Mouse (Mus musculus) heart, postnatal 14 days (tissue): ENCODE results near the gene Rcbtb2. TPM values are rescaled to one million over a fixed set of nuclear protein-coding genes. Genes with fewer than 3 reads are reported as not detected.
A peak's percentile ranks its signal among the peaks of the same experiment; 100 is the strongest.

Experiments used
- DNase-seq, 2 experiments: peaks; one replicate each; pipeline ENCODE4 v3.0.0; 2021 to 2022
- intact Hi-C: fragments of 180-260 bp; cut with DNase I; formaldehyde crosslinking; loops from one replicate; pipeline ENCODE4 v1.15.1; 2025
- total RNA-seq, 2 experiments: library from RNA; stranded (reverse); gene quantifications; 2 replicates each; pipeline ENCODE4 v1.2.3; 2021

Rcbtb2 gene
- total RNA-seq, 2 experiments from 2014 or later = 29.3 to 29.4 TPM

DNA sequence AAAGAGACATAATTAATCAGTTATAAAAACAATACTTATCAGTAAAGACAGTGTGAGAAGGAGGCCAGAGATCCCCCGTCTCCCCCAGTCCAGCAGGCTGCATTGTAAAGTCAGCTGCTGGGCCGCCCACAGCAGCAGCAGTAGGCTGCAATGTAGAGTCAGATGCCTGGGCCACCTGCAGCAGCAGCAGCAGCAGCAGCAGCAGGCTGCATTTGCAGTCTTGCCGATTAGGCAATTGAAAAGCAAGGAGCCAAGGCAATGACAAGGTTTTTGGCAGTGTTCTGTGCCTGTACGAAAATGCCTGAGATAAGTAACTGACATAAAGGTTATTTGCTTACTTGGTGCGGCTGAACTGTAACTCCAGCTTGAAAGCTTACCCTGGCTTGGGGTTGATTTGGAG is 53.4 kb downstream of the Rcbtb2 start:
- DNase-seq = peak in 1 of 2 experiments; percentile 29

DNA sequence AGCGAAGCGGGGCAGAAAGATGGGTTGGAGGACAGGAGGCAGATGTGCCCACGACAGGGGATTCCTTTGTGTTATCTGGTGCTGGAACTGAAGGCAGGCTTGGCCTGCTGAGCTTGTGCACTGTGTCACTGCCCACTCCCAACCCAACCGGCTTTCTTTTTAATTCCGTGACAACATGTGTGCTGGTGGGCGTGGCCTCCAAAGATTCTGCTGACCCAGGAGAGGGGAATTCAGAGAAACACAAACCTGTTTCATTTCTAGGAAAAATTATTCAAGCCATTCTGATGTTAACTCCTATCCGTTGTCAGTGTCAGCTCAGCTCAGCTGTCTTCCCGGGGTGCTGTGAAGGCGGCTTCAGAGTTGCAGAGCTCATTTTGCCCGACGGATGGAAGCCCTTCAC is 55.1 kb downstream of the Rcbtb2 start:
- no peak for DNase-seq
- intact Hi-C loops = loop anchor here (5.0 kb wide), 1 partner anchor 59 kb away; the partner anchor contains the start of gene Lpar6

More for the DNA sequence above, 53.4 kb downstream of the Rcbtb2 start:
- intact Hi-C loops = loop anchor here (5.0 kb wide), 1 partner anchor 61 kb away; the partner anchor contains the start of gene Lpar6

DNA sequence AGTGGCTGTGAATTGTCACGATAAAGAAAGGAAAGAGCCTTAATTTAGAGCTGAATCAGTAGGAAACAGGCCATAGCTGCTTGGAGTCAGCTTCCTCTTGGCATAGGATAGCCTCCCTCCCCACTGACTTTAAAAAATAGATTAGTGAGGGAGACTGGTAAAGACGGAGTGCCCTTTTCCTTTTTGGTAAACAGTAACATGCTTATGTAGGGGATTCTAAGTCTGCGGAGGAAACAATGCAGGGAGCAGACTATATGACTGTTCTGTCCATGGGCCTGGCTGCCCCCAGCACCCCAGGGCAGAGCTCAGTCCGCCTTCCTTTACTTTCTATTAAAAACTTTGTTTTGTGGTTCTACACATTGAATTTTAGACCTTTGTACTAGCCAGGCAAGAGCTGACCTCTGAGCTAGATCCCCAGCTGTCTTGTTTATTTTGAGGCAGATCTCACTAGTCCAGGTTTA is 56.4 kb downstream of the Rcbtb2 start:
- intact Hi-C loops = loop anchor here (5.0 kb wide), 1 partner anchor 58 kb away; the partner anchor contains the start of gene Lpar6
- DNase-seq = no peak

DNA sequence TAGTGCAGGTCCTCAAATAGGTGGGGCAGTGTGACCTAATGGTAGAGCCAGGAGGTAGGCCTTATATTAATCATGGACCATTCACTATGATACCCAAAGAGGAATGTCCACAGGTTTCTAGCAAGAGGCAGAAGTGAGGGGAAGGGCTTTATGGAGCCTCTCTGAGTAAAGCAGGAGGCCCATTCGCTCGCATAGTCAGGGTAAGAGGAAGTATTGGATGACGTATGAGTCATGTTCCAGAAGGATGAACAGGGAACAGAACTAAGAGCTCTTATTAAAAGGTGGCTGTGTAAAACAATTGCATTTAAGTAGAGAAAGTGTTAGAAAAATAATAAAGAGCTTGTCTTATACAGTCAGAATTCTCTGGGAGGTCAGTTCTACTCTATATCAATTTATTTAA is 57.8 kb downstream of the Rcbtb2 start:
- DNase-seq = no peak
- intact Hi-C loops = no loop called here

DNA sequence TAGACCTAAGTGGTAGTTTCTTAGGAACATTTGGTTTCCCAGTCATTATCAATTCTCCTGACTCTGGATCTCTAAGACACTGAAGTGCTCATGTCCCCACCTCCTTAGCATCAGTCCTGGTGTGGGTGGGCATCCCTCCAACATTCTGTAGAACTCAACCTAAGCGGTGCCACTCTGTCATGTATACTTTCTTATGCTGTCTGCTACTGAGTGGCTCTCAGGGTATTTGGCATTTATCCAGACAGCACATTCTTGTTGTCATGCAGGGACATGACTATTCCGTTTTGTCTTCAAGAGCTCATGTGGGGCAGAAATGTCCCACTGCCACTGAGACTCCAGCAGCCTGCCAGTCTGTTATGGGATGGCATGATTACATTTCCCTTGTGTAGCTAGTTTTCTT is 58.3 kb downstream of the Rcbtb2 start:
- intact Hi-C loops = no loop called here
- no peak for DNase-seq

DNA sequence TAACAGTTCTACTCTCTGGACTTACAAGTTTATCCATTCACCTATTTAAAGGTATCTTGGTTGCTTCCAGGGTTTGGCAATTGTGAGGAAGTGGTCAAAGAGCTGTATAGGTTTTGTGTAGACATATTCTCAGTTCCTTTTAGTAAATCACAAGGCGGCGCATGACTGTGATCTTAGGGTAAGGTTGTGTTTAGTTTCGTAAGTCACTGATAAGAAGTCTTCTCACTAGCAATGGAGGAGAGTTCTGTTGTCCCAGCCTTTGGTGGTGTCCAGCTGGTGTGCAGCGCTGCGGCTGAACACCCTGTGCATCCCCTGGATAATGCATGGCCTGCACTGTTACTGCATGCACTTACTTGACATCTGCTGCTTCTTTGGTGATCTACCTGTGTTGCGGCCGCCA is 64.0 kb downstream of the Rcbtb2 start:
- no peak for DNase-seq
- intact Hi-C loops = no loop called here

DNA sequence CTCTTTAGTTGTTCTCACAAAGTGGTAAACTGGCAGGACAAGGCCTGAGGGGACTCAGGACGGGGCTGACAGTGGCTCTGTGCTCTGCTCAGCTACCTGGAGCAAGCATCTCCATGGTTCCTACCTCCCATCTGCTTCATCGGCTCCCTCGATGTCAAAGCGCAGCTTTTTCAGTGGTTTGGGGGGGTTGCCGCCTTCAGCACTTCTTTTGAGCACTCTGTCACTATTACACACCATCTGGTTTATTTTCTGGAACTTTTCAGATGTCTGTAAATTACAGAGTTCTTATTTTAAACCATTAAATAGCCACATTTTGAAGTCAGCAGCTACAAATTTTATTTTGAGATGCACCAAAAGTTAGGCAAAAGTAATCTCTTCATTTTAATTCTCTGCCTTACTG is 76.2 kb downstream of the Rcbtb2 start:
- intact Hi-C loops = no loop called here
- no peak for DNase-seq

DNA sequence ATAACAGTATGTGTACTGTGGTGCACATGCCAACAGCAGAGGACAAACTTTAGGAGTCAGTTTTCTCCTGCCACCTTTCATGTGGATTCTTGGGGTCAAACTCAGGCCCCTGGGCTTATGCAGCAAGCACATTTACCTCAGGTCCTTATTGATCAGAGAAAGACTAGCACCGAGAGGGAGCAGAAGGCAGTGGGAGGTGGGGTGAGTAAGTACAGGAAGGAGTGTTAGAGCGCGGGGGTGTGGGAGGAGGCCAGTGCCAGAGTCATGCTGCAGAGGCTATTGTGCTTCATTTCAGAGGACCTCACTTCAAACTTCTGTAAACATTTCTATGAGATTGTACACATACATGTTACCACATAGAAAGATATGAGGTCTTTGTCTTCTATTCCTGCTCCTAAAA is 78.6 kb downstream of the Rcbtb2 start:
- intact Hi-C loops = loop anchor here (5.0 kb wide), 1 partner anchor 36 kb away; the partner anchor contains the start of gene Lpar6
- no peak for DNase-seq

DNA sequence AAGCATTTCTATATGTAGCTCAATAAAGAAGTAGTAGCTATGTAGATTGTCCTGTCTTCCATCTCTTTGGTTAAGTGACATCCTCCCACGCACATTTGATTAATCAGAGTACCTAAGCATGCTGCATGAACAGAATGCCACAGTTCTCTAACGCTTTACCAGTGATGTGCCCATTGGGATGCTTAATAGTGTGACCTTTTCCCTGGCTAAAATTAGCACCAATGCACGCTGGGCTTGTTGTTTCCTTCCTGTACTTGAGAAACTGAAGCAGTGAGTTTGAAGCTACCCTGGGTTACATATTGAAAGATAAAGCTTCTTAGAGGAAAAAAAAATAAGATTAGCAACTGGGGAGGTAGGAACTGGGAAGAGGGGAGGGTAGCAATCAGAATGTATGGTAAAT is 81.2 kb downstream of the Rcbtb2 start:
- no peak for DNase-seq
- intact Hi-C loops = loop anchor here (5.0 kb wide), 1 partner anchor 33 kb away; the partner anchor contains the start of gene Lpar6

DNA sequence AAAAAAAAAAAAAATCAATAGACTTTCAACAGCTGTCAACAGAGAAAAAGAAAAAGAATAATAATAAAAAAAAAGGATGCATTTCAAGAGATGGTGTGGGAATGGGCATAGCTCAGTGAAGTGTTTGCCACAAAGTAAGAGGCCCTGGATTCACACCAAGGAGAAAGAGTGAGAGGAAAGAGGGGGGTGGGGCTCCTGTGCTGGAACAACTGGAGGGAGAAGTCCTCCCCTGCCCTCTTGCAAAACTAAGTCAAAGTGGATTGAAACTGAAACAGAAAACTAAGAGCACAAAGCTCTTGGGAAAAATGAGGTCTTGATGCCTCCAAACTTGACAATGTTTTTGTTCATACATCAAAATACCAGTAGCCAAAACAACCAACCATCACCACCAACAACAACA is 86.4 kb downstream of the Rcbtb2 start:
- intact Hi-C loops = no loop called here
- peak; percentile 11 to 12 for DNase-seq

DNA sequence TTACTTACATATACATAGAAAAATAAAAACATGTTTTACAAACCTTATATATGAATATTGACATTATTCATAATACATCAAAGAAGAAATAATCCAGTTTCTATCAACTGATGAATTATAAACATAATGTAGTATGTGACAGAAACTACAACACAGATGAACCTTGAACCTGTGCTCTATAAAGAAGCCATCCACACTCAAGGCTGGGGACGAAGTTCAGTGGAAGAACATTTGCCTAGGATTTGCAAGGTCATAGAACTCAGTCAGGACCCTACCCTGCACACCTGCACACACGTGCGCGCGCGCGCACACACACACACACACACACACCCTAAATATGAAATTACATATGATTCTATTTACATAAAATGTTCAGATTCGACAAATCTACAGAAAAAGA is 87.4 kb downstream of the Rcbtb2 start:
- DNase-seq = no peak
- intact Hi-C loops = no loop called here

DNA sequence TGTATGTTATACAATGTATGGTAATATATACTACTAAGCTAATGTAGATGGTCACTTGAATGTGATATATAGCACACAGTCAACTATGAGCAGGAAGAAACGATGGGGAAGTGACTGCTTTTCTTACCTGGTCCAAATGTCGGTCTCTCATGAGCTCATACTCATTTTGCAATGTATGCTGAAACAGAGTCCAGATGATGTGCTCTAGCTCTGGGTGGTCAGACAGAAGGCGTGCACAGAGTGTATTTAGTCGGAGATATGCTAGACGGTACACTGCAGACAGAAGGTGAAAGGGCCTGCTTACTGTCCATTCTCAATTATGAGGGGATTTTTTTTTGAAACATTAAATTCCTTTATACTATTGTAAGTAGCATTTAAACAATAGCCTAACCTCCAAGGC is 88.6 kb downstream of the Rcbtb2 start:
- no peak for DNase-seq
- intact Hi-C loops = no loop called here

DNA sequence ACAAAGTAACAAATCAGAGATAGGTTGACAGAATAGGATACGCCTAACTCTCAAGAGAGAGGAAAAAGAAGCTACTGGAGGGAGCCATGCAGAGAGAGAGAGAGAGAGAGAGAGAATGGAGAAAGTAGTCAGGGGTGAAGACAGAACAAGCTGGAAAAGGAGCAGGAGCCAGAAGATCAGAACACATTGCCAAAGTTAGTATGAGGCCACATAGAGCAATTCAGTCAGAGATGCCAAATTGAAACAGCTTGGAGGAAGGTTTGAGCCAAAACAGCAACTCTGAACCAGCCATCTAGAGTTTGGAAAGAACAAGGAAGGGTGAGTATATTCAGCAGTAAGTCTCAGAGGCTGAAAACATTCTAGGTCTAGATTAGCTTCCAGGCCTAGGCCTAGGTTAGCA is 94.2 kb downstream of the Rcbtb2 start:
- intact Hi-C loops = no loop called here
- DNase-seq = peak; percentile 13 to 46

DNA sequence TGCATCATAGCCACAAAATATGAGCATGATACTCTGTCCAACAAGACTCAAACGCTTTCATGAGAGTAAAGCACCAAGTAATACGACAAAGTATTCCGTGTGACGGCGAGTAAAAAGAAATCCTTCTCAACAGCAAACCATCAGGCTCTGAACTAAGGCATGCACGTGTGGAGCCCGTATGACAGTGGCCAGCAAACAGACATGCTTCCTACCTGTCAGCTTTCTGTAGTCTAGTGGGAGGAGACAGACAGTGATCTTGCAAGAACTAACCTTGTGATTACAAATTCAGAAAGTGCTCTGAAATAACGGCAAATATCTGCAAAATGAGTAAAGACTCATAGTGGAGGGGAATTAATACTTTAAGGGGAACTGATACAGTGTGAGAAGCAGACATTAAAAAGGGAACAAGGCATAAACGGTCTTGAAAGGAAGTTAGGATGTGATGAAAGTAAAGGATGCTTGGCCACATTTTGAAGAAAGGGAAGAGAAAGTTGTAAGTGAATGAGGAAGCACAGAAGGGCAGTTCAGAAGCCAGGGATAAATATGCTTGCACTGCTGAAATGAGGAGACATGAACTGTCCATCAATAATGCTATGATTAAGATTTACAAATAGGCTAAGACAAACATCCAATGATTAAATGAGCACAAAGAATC is 99.6 kb downstream of the Rcbtb2 start:
- DNase-seq = no peak
- intact Hi-C loops = no loop called here

DNA sequence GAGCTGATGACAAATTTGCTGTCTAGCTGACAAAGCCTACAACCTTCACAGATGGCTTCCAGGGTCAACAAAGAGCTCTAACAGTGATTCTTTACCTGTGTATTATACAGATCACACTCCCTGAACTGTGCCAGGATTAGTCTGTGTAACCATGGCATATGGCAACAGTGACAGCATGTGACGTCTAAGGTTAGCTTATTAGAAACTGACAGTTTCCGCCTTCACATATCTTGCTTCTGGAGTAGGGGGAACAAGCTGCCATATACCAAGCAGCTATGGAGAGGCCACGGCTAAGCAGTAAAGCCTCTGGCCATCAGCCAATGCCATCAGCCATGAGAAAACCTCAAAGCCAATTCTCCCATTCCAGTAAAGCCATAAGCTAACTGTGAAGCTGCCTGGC is 103.5 kb downstream of the Rcbtb2 start:
- no peak for DNase-seq
- intact Hi-C loops = no loop called here

DNA sequence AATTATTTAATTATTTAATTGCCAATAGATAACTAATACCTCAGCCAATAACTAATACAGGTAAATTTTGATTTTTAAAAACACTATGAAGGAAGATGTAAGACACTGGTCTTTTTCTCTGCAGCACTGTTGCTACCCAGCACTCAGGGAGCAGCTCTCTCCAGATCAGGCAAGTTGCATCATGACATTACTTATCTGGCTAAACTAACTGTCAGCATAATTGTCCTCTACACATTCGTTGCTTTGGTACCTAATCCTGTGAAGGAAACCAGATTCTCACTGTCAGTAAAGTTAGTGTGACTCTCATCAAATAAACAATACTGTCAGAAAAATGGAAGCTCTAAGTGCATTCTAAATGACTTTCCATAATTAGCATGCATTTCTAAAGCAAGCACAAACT is 104.0 kb downstream of the Rcbtb2 start:
- intact Hi-C loops = no loop called here
- no peak for DNase-seq

DNA sequence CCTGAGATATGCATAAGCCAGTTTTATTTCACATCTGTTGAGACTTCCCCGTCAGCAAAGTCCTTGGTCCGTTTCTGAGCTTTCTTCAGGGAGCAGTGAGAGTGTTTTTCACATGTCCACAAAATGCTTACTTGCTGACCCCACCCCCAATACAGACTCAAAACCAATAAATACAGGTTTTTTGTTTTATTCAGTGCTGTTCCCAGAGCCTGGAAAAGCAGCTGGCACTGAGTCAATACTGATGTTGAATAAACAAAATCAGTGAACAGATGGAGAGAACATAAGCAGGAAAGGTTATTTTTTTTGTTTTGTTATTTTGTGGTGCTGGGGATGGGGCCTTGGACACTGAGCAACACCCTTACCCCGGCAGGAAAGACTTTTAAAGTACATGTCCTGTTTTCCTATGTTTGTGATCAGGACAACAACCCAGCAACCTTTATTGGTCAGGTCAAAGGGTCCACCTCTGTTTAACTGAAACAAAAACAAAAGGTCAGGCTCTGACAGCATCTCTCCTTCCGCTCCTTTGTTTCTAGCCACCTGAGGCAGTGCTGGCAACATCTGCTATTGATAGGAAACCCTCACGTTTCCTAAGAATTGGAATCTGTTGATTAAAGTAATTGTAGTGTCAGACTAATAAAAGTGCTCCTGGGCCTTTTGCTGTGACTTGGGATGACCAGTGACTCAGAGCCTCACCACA is 108.6 kb downstream of the Rcbtb2 start:
- intact Hi-C loops = no loop called here
- peak in 1 of 2 experiments; percentile 24 for DNase-seq

DNA sequence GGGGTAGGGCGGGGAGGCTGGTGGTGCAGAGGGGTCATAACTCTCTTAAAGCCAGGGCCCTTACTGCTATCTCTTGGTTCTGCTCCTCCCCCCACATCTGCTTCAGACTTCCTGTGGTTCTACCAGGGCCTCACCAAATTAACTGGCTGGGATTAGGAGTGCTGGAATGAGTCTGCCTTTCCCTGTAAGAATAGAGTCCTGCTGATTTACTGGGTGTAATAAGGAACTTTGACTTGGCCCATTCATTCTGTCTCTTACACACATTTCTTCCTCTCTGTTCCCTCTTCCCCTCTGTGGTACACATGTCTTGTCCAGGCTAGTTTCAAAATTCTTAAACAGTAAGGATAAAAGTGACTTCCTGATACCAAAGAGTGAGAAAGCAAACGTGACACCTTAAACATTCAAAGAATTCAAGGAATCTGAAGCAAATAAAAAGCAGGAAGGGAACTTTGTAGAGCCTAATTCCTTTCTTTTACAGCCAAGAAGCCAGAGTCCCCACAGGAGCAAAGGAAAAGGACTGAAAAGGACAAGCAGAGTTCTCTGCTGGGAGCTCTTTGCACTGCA is 111.7 kb downstream of the Rcbtb2 start:
- DNase-seq = no peak
- intact Hi-C loops = loop anchor here (5.0 kb wide), 2 partner anchors 32 to 57 kb away; no protein-coding TSS in a partner anchor

DNA sequence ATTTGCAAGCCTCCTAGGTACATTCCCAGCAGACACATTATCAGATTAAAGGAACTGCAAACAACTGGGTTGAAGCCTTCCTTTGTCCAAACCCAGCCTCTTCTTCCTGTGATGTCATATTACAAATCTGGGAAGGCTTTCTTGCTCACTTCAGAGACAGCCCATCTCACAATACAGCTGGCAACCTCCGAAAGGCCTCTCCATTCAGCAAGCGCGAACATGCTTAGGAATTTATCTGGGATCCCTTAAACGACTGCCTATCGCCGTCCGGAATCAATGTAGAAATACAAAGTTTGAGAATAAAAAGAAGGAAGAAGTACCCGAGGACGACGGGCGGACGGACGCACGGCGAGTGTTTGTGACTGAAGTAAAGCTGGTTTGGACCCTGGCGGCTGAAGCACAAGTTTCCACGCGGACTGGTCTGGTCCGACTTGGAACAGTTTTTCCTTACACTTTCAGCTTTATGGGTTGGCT is 115.0 kb downstream of the Rcbtb2 start, which contains the start of gene Lpar6:
Gene Lpar6, plus strand, starts transcription at position 48 of the 474 bp plus-strand sequence.
- peak; percentile 56 to 68 for DNase-seq
- intact Hi-C loops = loop anchor here (2.0 to 5.0 kb wide), 3 partner anchors 36 to 95 kb away; no protein-coding TSS in a partner anchor

DNA sequence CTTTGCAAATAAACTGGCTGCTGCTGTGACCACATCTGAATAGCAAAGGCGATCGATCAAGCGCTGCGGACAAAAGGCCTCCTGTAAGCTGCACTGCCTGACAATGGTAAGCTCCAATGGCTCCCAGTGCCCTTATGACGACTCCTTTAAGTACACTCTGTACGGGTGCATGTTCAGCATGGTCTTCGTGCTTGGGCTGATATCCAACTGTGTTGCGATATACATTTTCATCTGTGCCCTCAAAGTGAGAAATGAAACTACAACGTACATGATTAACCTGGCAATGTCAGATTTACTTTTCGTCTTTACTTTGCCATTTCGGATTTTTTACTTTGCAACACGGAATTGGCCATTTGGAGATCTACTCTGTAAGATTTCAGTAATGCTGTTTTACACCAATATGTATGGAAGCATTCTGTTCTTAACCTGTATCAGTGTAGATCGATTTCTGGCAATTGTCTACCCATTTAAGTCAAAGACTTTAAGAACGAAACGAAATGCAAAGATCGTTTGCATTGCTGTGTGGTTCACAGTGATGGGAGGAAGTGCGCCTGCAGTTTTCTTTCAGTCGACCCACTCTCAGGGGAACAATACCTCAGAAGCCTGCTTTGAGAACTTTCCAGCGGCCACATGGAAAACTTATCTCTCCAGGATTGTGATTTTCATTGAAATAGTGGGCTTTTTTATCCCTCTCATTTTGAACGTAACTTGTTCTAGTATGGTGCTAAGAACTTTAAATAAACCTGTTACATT is 115.8 kb downstream of the Rcbtb2 start:
- DNase-seq = peak; percentile 31 to 45
- intact Hi-C loops = loop anchor here (2.0 to 5.0 kb wide), 3 partner anchors 36 to 96 kb away; no protein-coding TSS in a partner anchor
